Mouse (Mus musculus) embryo, embryonic 11.5 days (tissue): ENCODE results near the gene Vmn1r185.
"Not testable (repeated sequence)": the region's sequence is repeated elsewhere in the genome, so short reads cannot be mapped to it uniquely, and the experiment has no call there.

Experiments
- DNase-seq: peaks from one replicate; pipeline ENCODE4 v3.0.0-alpha.2; 2012; ENCODE audit warnings: low read depth, low spot score

Gene Vmn1r185

DNA sequence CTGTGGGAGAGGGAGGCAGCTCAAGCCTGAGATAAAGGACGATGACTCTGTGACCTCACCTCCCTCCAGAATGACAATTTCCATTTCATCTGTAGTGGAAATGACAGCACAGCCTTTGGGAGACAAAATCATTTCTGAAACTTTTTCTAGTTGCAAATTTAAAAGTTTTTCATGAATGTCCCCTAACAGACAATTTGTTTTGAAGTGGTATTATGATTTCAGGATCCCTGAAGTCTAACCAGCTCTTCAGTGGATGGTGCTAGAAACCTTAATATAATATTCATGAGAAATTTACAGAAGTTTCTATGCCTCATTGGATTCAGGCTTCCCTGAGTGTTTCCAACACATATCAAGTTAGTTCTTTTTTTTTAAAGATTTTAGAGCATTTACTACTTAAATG is at the start of gene Vmn1r185:
Gene Vmn1r185, minus strand, starts transcription at position 101 of the 400 bp plus-strand sequence.
- not testable (repeated sequence) for DNase-seq

DNA sequence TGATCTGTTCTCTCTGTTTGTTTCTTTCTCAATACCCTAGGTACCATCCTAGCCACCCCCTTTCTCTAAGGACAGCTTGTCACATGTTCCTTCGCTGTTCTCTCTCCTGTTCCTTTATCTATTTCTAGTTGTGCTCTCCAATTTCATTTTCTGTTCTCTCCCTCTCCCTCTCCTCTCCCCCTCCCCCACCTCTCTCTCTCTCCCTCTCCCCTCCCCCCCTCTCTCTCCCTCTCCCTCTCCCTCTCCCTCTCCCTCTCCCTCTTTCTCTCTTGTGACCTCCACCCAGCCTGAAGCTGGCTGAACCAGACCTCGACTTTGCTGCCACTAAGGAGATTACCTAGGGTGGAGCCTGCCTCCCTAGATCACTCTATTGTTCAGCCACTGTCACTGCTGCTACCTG is 49.2 kb upstream of the Vmn1r185 start:
- not testable (repeated sequence) for DNase-seq

DNA sequence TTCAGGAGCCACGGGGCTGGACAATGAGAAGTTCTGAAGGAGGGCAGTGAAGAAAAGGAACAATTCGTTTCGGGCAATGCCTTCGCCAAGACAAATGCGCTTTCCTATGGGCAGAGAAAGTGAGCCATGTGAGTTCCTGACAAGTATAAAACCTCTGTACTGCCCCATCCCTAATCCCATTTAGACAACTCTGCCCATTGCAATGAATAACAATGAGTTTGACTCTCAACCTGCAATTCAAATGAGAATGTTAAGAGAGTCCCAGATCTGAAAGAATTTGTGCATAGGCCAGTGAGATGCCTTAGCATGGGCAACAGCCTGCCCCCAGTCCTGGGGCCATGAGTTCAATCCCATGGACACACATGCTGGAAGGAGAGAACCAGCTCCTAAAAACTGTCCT is 47.7 kb upstream of the Vmn1r185 start:
- no peak for DNase-seq

DNA sequence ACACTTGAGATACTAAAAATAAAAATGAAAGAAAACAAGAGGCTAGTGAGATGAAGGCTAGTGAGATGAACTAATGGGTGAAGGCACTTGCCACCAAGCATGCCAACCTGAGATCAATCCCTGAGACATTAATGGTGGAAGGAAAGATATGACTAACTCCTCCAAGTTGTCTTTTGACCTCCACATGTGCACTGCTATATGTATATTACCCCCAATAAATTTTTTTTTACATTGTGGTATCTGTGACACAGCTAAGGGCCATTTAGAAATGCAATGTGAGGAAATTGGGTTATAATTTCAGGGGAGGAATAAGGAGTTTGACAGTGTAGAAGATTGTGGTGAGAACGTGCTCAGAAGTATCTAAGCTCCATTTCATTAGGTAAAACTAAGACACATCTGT is 28.5 kb downstream of the Vmn1r185 start:
- no peak for DNase-seq

DNA sequence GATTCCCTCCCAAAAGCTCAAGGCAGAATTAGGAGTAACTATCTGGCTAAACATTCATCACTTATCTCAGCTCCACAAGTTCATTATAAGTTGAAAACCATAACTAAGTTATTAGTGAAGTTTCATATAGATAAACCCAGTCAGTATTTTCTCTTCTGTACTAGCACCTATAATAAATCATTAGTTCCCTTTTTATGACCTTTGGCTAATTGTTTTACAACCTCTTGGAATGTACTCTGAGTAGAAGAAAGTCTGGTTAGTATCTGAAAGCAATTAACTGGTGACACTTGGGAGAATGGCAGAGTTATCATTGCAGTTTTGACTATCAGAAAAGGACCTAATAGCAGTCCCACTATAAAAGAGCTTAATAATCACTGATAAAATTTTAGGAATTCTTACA is 29.2 kb downstream of the Vmn1r185 start:
- DNase-seq = no peak
